Mouse (Mus musculus) erythroid progenitor cell, adult 5-6 weeks (primary cell): ENCODE data around the gene Vdac2. TPM values are rescaled to one million over a fixed set of nuclear protein-coding genes. Genes with fewer than 3 reads are reported as not detected.

Experiments used
- ATAC-seq: replicated peaks from 2 replicates; pipeline ENCODE4 v1.8.0; 2016; ENCODE audit warnings: moderate number of reproducible peaks, mild to moderate bottlenecking, moderate TSS enrichment, inconsistent platforms; ENCODE audit not compliant: poor library complexity, low FRiP score, severe bottlenecking
- total RNA-seq, 2 experiments: library from RNA; stranded (forward) in 1 of 2; stranded (reverse) in 1 of 2; fragments of 150-400 nt in 1 of 2; fragments of 186-747, 209-891 nt in 1 of 2; gene quantifications; 2 replicates each; pipeline versions ENCODE4 v1.2.3 to v1.2.4; 2015 to 2017; ENCODE audit warnings: low replicate concordance in 2 of 2

Vdac2 gene
- total RNA-seq, 2 experiments from 2014 or later = 105 to 122 TPM

GRCm38 (mm10) chr14:21849524-21850418 is 24.7 kb downstream of the Vdac2 start:
- ATAC-seq = no peak

GRCm38 (mm10) chr14:21850419-21851127 is 25.5 kb downstream of the Vdac2 start:
- 0 out of 2 replicates have a peak, but pooled peaks have one; percentile 23 for ATAC-seq

- ATAC-seq = peak; percentile 44
Measured at GRCm38 (mm10) chr14:21851996-21852791, 27.2 kb downstream of the Vdac2 start.

- ATAC-seq = peak; percentile 43
Measured at GRCm38 (mm10) chr14:21853456-21854109, 28.5 kb downstream of the Vdac2 start.

- ATAC-seq = no peak
Measured at GRCm38 (mm10) chr14:21854271-21854670, 29.2 kb downstream of the Vdac2 start.

GRCm38 (mm10) chr14:21855961-21856360 is 30.9 kb downstream of the Vdac2 start:
- ATAC-seq = no peak

- no peak for ATAC-seq
Measured at GRCm38 (mm10) chr14:21856886-21857285, 31.8 kb downstream of the Vdac2 start.

- no peak; the same call in 1 of the 2 replicates for ATAC-seq
Measured at GRCm38 (mm10) chr14:21866291-21866690, 41.3 kb downstream of the Vdac2 start.

- ATAC-seq = no peak
Measured at GRCm38 (mm10) chr14:21866816-21867215, 41.8 kb downstream of the Vdac2 start.

GRCm38 (mm10) chr14:21890430-21890829 is 65.4 kb downstream of the Vdac2 start:
- ATAC-seq = no peak

- no peak for ATAC-seq
Measured at GRCm38 (mm10) chr14:21891581-21892340, 66.7 kb downstream of the Vdac2 start.

- no peak for ATAC-seq
Measured at GRCm38 (mm10) chr14:21892341-21892659, 67.3 kb downstream of the Vdac2 start.

Other genes with a start within 250 kb of the Vdac2 start
- not detected in 2 replicates for gene Dupd1, start 110.7 kb upstream of the Vdac2 start, total RNA-seq (2015; ENCODE audit: low replicate concordance)
- not detected in 2 replicates for gene Dupd1, start 110.7 kb upstream of the Vdac2 start, total RNA-seq (2017; ENCODE audit: low replicate concordance)
- 2.5 and 2.9 TPM in 2 replicates for gene Samd8, start 74.7 kb upstream of the Vdac2 start, total RNA-seq (2015; ENCODE audit: low replicate concordance)
- gene Samd8, start 74.7 kb upstream of the Vdac2 start, total RNA-seq (2017; ENCODE audit: low replicate concordance) = 2.1 and 10.8 TPM in 2 replicates
- gene Dusp13, start 74.1 kb upstream of the Vdac2 start, total RNA-seq (2015; ENCODE audit: low replicate concordance) = not detected in 2 replicates
- not detected in 2 replicates for gene Dusp13, start 74.1 kb upstream of the Vdac2 start, total RNA-seq (2017; ENCODE audit: low replicate concordance)
- 1.4 and 10.9 TPM in 2 replicates for gene Comtd1, start 23.7 kb downstream of the Vdac2 start, total RNA-seq (2015; ENCODE audit: low replicate concordance)
- 10.0 and 12.7 TPM in 2 replicates for gene Comtd1, start 23.7 kb downstream of the Vdac2 start, total RNA-seq (2017; ENCODE audit: low replicate concordance)
- not detected in 2 replicates for gene Zfp503, start 164.4 kb downstream of the Vdac2 start, total RNA-seq (2015; ENCODE audit: low replicate concordance)
- gene Zfp503, start 164.4 kb downstream of the Vdac2 start, total RNA-seq (2017; ENCODE audit: low replicate concordance) = not detected in 2 replicates
- gene Lrmda, start 194.5 kb downstream of the Vdac2 start, total RNA-seq (2015; ENCODE audit: low replicate concordance) = 12.2 TPM in 1 of 2 replicates, not detected in the other
- not detected in 2 replicates for gene Lrmda, start 194.5 kb downstream of the Vdac2 start, total RNA-seq (2017; ENCODE audit: low replicate concordance)